Mouse (Mus musculus) spleen, postnatal 36 days (tissue): Measurements from ENCODE around the gene D6Wsu163e.

ENCODE experiments used
- DNase-seq, 2 experiments: peaks; one replicate each; pipeline ENCODE4 v3.0.0; 2022; ENCODE audit warnings: low spot score in 2 of 2, mixed read lengths in 1 of 2

D6Wsu163e gene

DNA sequence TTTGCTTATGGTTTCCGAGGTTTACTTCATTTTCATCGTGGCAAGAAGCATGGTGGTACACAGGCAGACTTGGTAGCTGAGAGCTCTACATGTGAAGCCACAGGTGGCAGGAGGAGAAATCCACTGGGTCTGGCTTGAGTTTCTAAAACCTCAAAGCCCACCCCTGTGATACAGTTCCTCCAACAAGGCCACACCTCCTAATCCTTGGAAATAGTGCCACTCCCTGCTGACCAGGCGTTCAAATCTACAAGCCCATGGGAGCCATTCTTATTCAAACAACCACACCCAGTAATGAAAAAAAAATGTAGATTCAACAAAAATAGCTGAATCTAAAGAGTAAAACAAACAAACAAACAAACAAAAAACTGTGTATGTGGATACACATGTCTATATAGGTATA, 65.9 kb downstream of the D6Wsu163e start:
- no peak for DNase-seq

DNA sequence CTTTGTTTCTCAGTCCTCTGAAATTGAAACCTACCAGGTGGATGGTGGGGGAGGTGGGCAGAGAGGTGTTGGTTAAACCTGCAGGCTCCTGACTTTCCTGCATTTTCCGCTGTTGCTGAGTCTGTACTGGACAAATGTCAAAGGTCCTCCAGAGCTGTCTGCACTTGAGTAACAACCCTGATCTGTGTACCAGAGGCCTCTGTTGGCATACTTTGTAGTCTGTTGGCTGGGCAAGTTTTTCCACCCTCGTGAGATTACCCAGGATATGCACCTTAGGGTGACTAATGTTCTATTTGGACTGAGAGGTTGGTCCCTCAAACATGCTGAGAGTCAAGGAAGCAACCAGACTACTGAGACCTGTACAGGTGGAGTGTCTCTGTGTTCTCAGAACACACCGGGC, 66.8 kb downstream of the D6Wsu163e start:
- no peak for DNase-seq

GRCm38 (mm10) chr6:127010021-127010420, 70.3 kb downstream of the D6Wsu163e start:
- no peak for DNase-seq

DNA sequence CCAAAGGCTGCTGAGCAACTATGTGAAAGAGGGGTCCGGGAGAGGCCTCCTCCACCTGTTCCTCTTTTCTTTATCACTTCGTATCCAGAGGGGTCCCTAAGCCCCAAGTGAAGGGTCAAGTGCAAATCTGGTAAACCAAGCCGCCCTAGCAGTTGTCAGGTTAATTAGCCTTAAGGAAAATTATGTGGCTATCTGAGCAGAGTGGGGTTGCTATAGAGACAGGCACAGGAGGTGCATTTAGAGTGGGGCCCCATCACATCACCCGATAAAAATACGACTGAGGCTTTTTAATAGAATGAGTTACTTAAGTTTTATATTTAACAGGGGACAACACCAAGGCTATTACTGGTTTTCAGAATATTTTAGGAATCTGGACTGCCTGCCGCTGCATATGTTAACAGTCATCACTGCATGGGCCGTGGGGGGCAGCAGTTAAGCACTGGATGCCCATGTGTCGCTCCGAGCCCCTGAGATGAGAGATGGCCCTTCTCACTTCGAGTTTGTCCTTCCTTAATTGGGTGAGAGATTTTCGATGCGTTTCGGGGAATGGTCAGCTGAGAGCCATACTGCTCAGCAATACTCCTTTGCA, 72.3 kb downstream of the D6Wsu163e start:
- no peak for DNase-seq

- no peak for DNase-seq
Measured at GRCm38 (mm10) chr6:127014906-127015770, 75.4 kb downstream of the D6Wsu163e start, which contains the start of gene Fgf6. Fgf6 (plus strand) TSS chr6:127015586.

- DNase-seq = no peak
Measured at GRCm38 (mm10) chr6:127019254-127019653, 79.5 kb downstream of the D6Wsu163e start.

DNA sequence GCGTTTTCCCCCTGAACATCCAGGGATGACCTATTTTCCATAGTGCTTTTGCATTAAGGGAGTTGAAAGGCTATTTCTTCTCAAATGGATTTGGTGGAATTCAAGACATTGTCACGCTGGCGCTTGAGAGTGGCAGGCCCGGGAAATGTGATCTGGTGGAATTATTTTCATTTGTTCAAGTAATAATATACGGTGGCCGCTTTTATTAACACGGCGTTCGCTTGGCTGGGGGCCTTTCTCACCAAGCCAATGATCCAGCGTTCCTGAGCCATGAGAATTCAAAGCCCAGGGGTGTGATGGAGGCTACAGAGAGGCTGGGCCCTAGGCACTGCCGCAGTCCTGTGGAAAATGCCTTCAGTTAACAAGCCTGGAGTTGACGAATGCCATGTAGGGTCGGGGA, 80.7 kb downstream of the D6Wsu163e start:
- no peak for DNase-seq

GRCm38 (mm10) chr6:127024836-127025235, 85.1 kb downstream of the D6Wsu163e start:
- no peak for DNase-seq
